Comparison of ENCODE assay signal across 8 mouse cellular contexts in genomic region chr1:180641518-180642227, GRCm38 (mm10). TPM values are rescaled to one million over a fixed set of nuclear protein-coding genes. Genes with fewer than 3 reads are reported as not detected.
DNase-seq lines count a peak whose midpoint lies in the region; ATAC-seq and TF ChIP-seq lines count a peak whose summit lies in the region.
"Had no signal": no experiment of that assay in that cellular context is flagged by ENCODE, and none has a peak within 500 bp of the region (broad histone marks: within the 10 kb centered on the region; RNA-seq: fewer than 3 reads in every experiment).

No protein-coding gene starts in this region.

- peak overlapping the region; percentile 88 for H3K4me2 ChIP-seq in heart, embryonic 14.5 days (ENCODE audit: low read length)
- peak overlapping the region; percentile 82 for H3K4me2 ChIP-seq in limb, embryonic 13.5 days (replicated peaks)
- peak overlapping the region; percentile 92 for H3K4me2 ChIP-seq in midbrain, postnatal 0 days (ENCODE audit: low read depth, low read length, poor library complexity, severe bottlenecking)

- 3% methylated on average over 50 of the region's 50 CpGs for WGBS in heart, embryonic 14.5 days
- 3% methylated on average over 48 of the region's 50 CpGs for WGBS in limb, embryonic 13.5 days
- WGBS in midbrain, postnatal 0 days: 3% methylated on average over 44 of the region's 50 CpGs

- peak overlapping the region; percentile 99 for H3K4me3 ChIP-seq in heart, embryonic 14.5 days (ENCODE audit: control insufficient read depth in 1 of 2, insufficient read depth in 1 of 2, low read depth in 1 of 2, low read length in 2 of 2)
- peak overlapping the region; percentile 98 for H3K4me3 ChIP-seq in limb, embryonic 13.5 days
- peak overlapping the region; percentile 97 for H3K4me3 ChIP-seq in midbrain, postnatal 0 days (ENCODE audit: low read depth, low read length)

- 0 out of 2 replicates have a peak, but pooled peaks cover 5% of the 10 kb centered on the region for H3K36me3 ChIP-seq in heart, embryonic 14.5 days (ENCODE audit: control insufficient read depth, insufficient read depth, low read length)
- peaks cover 8% of the 10 kb centered on the region; the same call in 1 of the 2 replicates for H3K36me3 ChIP-seq in limb, embryonic 13.5 days
- H3K36me3 ChIP-seq in midbrain, postnatal 0 days (ENCODE audit: insufficient read depth, low read length): no peaks in the 10 kb centered on the region

- H3K4me1 ChIP-seq in heart, embryonic 14.5 days (ENCODE audit: control insufficient read depth in 2 of 2, insufficient read depth in 2 of 2, low read length in 2 of 2): peaks cover 5 to 20% of the 10 kb centered on the region in 2 experiments
- H3K4me1 ChIP-seq in limb, embryonic 13.5 days: peaks cover 29% of the 10 kb centered on the region
- no peaks in the 10 kb centered on the region for H3K4me1 ChIP-seq in midbrain, postnatal 0 days (ENCODE audit: insufficient read depth, low read length)

- peak; percentile 6 to 15 for DNase-seq in spleen, postnatal 36 days (ENCODE audit: low spot score in 2 of 2)
- no peak for DNase-seq in spleen, postnatal 10 days (ENCODE audit: low spot score in 2 of 2)
- DNase-seq in cerebellum, adult 8-10 months: peak; percentile 22
- DNase-seq in midbrain, postnatal 0 days (ENCODE audit: low spot score): peak; percentile 11
- DNase-seq in adrenal gland, adult 18-20 months (ENCODE audit: low spot score in 2 of 2): no peak

- ATAC-seq in heart, embryonic 14.5 days (ENCODE audit: insufficient number of reproducible peaks, insufficient read depth, low FRiP score, low read depth): peak; percentile 22; the same call in 1 of the 2 replicates
- peak; percentile 19 for ATAC-seq in limb, embryonic 13.5 days (ENCODE audit: low FRiP score, low read depth)
- peak; percentile 50 for ATAC-seq in midbrain, postnatal 0 days (ENCODE audit: low FRiP score)

- peak overlapping the region; percentile 97 for H3K9ac ChIP-seq in heart, embryonic 14.5 days (ENCODE audit: low read length)
- H3K9ac ChIP-seq in limb, embryonic 13.5 days: peak overlapping the region; percentile 99
- peak overlapping the region; percentile 86 for H3K9ac ChIP-seq in midbrain, postnatal 0 days (replicated peaks; ENCODE audit: low read length, poor library complexity, severe bottlenecking)

- H3K9me3 ChIP-seq in heart, embryonic 14.5 days (ENCODE audit: control insufficient read depth, low read length): no peaks in the 10 kb centered on the region
- no peaks in the 10 kb centered on the region for H3K9me3 ChIP-seq in limb, embryonic 13.5 days
- H3K9me3 ChIP-seq in midbrain, postnatal 0 days (ENCODE audit: low read length): no peaks in the 10 kb centered on the region

- TF ChIP-seq CTCF in midbrain, postnatal 0 days (IDR thresholded peaks at IDR 0.05): no peak

- H3K27me3 ChIP-seq in heart, embryonic 14.5 days (ENCODE audit: control insufficient read depth, insufficient read depth, low read length): no peaks in the 10 kb centered on the region
- H3K27me3 ChIP-seq in limb, embryonic 13.5 days: no peaks in the 10 kb centered on the region
- no peaks in the 10 kb centered on the region for H3K27me3 ChIP-seq in midbrain, postnatal 0 days (ENCODE audit: insufficient read depth, low read length)

- H3K27ac ChIP-seq in heart, embryonic 14.5 days (replicated peaks in 1 of 2; ENCODE audit: control insufficient read depth in 1 of 2, insufficient read depth in 1 of 2, low read depth in 2 of 2, low read length in 2 of 2): peak overlapping the region; percentile 94 to 98
- H3K27ac ChIP-seq in limb, embryonic 13.5 days: peak overlapping the region; percentile 95
- H3K27ac ChIP-seq in midbrain, postnatal 0 days (ENCODE audit: low read depth, low read length): peak overlapping the region; percentile 73

RNA-seq across cellular contexts. Expression of gene Lin9, which starts 0.7 kb away (rescaled TPM):
- 13.8 and 15.1 TPM in 2 replicates for polyA plus RNA-seq in heart, embryonic 14.5 days (2014; fragmentation: Nextera tagmentation; extraction: Ambion mirVana)
- 19.8 and 21.4 TPM in 2 replicates for polyA plus RNA-seq in limb, embryonic 13.5 days (2015; fragmentation: Nextera tagmentation; extraction: Ambion mirVana)
- total RNA-seq in midbrain, postnatal 0 days (2014; rRNA removed): 8.3 and 11.2 TPM in 2 replicates
- 3.4 and 4.1 TPM in 2 replicates for polyA plus RNA-seq in midbrain, postnatal 0 days (2015; fragmentation: Nextera tagmentation; extraction: Ambion mirVana)
- total RNA-seq in adrenal gland, adult 18-20 months (2021): 1 to 10 TPM; 3.9 to 4.2 TPM

RNA-seq across cellular contexts. Expression of gene Mixl1, which starts 55.2 kb away (rescaled TPM):
- polyA plus RNA-seq in heart, embryonic 14.5 days (2014; fragmentation: Nextera tagmentation; extraction: Ambion mirVana): 0.14 TPM in 1 of 2 replicates, not detected in the other
- polyA plus RNA-seq in limb, embryonic 13.5 days (2015; fragmentation: Nextera tagmentation; extraction: Ambion mirVana): 0.34 and 0.46 TPM in 2 replicates
- total RNA-seq in midbrain, postnatal 0 days (2014; rRNA removed): not detected in 2 replicates
- polyA plus RNA-seq in midbrain, postnatal 0 days (2015; fragmentation: Nextera tagmentation; extraction: Ambion mirVana): 0.10 and 0.17 TPM in 2 replicates
- total RNA-seq in adrenal gland, adult 18-20 months (2021): not detected
- total RNA-seq: heart, adult 18-20 months had no signal

Comparison
In these comparisons a context has a peak if more than half of its experiments do, and no peak if none do; other contexts are left out.
1. DNase-seq: peak in spleen, postnatal 36 days (2 of 2), cerebellum, adult 8-10 months (single experiment) and midbrain, postnatal 0 days (single experiment); none in spleen, postnatal 10 days (0 of 2) and adrenal gland, adult 18-20 months (0 of 2).
2. Peak in every context shown above with its lines, with median percentiles within 50 percentile points of each other: ATAC-seq, H3K27ac ChIP-seq, H3K4me2 ChIP-seq, H3K4me3 ChIP-seq and H3K9ac ChIP-seq.